Mouse (Mus musculus) heart, adult 2 months (tissue): ENCODE measurements at regions not wholly inside any gene's neighbourhood (a gene's known extent, or its start where the extent isn't known, plus 50 kb on each side); places are given as distances from the start of the nearest gene placed in this dataset.

ENCODE experiments used
- CTCF ChIP-seq: fragments of 200-600 bp; IDR thresholded peaks from 2 replicates; pipeline ENCODE4 v1.8.1; 2022; ENCODE audit warnings: antibody characterized with exemption, mild to moderate bottlenecking, moderate library complexity
- POLR2A ChIP-seq: fragments of 200-500 bp; IDR thresholded peaks from 2 replicates; pipeline ENCODE4 v1.6.1; 2011; ENCODE audit warnings: mild to moderate bottlenecking, low read depth, low read length, control low read depth; ENCODE audit not compliant: insufficient read depth

DNA sequence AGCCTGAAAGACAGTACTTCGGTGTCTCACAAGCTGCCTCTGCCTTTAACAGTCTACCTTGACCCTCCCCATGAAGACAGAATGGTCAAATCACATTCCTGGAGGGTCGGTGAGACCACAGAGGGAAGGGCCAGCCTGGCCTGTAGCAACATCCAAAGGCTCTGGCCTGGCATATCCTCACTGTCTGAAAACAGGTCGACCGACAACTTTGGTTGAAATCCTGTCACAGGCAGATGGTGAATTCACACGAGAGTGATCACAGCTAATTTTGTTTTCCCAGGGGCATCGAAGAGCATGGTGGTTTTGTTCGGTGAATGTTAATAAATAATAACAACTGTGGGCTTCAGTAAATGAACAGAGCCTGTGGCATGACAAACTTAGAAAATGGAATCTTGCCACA lies 71.4 kb upstream of the Epb41l3 start:
- TF ChIP-seq POLR2A (no peak), CTCF (no peak)
